8 mouse cellular contexts compared by ENCODE assay signal in the genomic region with DNA sequence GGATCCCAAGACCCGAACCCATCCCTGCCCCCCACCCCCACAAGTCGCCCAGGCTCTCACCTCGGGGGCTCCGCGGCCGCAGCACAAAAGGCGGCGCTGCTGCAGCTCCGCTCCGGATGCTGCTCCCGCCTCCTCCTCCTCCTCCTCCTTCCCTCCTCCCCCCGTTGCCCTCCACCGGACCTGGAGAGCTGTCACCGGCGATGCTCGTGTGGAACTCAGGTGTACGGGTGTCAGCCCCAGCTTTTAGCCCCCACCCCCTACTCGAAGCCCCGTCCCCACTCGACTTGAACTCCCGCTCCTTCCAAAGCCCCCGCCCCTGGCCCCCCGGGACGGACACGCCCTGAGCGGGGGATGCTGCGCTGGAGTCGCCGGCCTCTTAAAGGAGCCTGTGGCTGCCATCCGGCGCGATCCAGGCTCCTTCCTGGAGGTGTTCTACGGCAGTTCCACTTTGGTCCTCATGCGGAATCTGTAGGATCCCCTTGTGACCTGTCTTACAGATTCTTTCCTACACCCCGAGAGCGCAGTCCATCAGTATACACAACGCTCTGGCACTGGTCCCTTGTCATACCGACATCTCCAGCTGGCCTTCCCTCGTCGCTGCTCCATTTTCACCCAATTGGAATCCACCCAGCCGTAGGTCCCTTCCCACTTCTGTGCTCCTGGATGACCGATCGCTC. TPM values are rescaled to one million over a fixed set of nuclear protein-coding genes. Genes with fewer than 3 reads are reported as not detected.
DNase-seq lines count a peak whose midpoint lies in the region; ATAC-seq and TF ChIP-seq lines count a peak whose summit lies in the region.

Map3k12 (minus strand) TSS at position 337 of the 677 bp plus-strand sequence.

- H3K9me3 ChIP-seq in embryonic facial prominence, embryonic 15.5 days (replicated peaks) = no peaks in the 10 kb centered on the region
- H3K9me3 ChIP-seq in limb, embryonic 13.5 days = no peaks in the 10 kb centered on the region
- H3K9me3 ChIP-seq in midbrain, embryonic 16.5 days (replicated peaks; ENCODE audit: control insufficient read depth, low read length, poor library complexity, severe bottlenecking) = no peaks in the 10 kb centered on the region

- intact Hi-C loops in heart, adult 2 months (cut with DNase I) = loop anchor here (5.0 kb wide), 1 partner anchor 110 kb away; the partner anchor contains the start of gene Sp1

- H3K36me3 ChIP-seq in embryonic facial prominence, embryonic 15.5 days = peaks cover 16% of the 10 kb centered on the region
- no peaks in the 10 kb centered on the region for H3K36me3 ChIP-seq in heart, adult 2 months (ENCODE audit: control insufficient read depth, insufficient read depth, low read length)
- H3K36me3 ChIP-seq in limb, embryonic 13.5 days = peaks cover 16% of the 10 kb centered on the region
- H3K36me3 ChIP-seq in midbrain, embryonic 16.5 days (ENCODE audit: control insufficient read depth, insufficient read depth, low read length) = peaks cover 4% of the 10 kb centered on the region

- H3K9ac ChIP-seq in embryonic facial prominence, embryonic 15.5 days = peak within 1 kb of the TSS; percentile 50
- peak within 1 kb of the TSS; percentile 75 for H3K9ac ChIP-seq in heart, adult 2 months (ENCODE audit: low read depth, low read length)
- peak within 1 kb of the TSS; percentile 79 for H3K9ac ChIP-seq in limb, embryonic 13.5 days
- H3K9ac ChIP-seq in midbrain, embryonic 16.5 days (ENCODE audit: low read depth, low read length) = peak within 1 kb of the TSS; percentile 90

- H3K79me2 ChIP-seq in heart, adult 2 months (replicated peaks; ENCODE audit: control insufficient read depth, insufficient read depth, low read length) = no peaks in the 10 kb centered on the region

- peaks cover 49% of the 10 kb centered on the region for H3K4me1 ChIP-seq in embryonic facial prominence, embryonic 15.5 days
- H3K4me1 ChIP-seq in heart, adult 2 months (ENCODE audit: control insufficient read depth, insufficient read depth, low read length) = peaks cover 2% of the 10 kb centered on the region; the same call in 1 of the 2 replicates
- peaks cover 50% of the 10 kb centered on the region for H3K4me1 ChIP-seq in limb, embryonic 13.5 days
- H3K4me1 ChIP-seq in midbrain, embryonic 16.5 days (ENCODE audit: control insufficient read depth, insufficient read depth, low read length) = peaks cover 44% of the 10 kb centered on the region

- no peaks in the 10 kb centered on the region for H3K27me3 ChIP-seq in embryonic facial prominence, embryonic 15.5 days
- no peaks in the 10 kb centered on the region for H3K27me3 ChIP-seq in heart, adult 2 months (ENCODE audit: control insufficient read depth, insufficient read depth, low read length)
- H3K27me3 ChIP-seq in limb, embryonic 13.5 days = no peaks in the 10 kb centered on the region
- H3K27me3 ChIP-seq in midbrain, embryonic 16.5 days (ENCODE audit: control insufficient read depth, insufficient read depth, low read depth, low read length) = no peaks in the 10 kb centered on the region

- H3K27ac ChIP-seq in embryonic facial prominence, embryonic 15.5 days (replicated peaks) = peak within 1 kb of the TSS; percentile 100
- H3K27ac ChIP-seq in heart, adult 2 months = peak within 1 kb of the TSS; percentile 99
- peak within 1 kb of the TSS; percentile 99 for H3K27ac ChIP-seq in limb, embryonic 13.5 days
- H3K27ac ChIP-seq in midbrain, embryonic 16.5 days (ENCODE audit: low read length) = peak within 1 kb of the TSS; percentile 100

- peak; percentile 75 for DNase-seq in A20 (ENCODE audit: low read depth, low spot score)
- peak; percentile 80 to 87 for DNase-seq in adrenal gland, postnatal 36 days
- peak; percentile 85 to 87 for DNase-seq in heart, adult 2 months
- peak; percentile 56 to 63 for DNase-seq in kidney, adult 8-10 months
- peak; percentile 38 to 79 for DNase-seq in spleen, postnatal 4 days (ENCODE audit: low spot score in 2 of 2)

- H3K4me3 ChIP-seq in embryonic facial prominence, embryonic 15.5 days (replicated peaks) = peak within 1 kb of the TSS; percentile 63
- H3K4me3 ChIP-seq in heart, adult 2 months = peak within 1 kb of the TSS; percentile 61
- H3K4me3 ChIP-seq in limb, embryonic 13.5 days = peak within 1 kb of the TSS; percentile 67
- peak within 1 kb of the TSS; percentile 69 for H3K4me3 ChIP-seq in midbrain, embryonic 16.5 days (ENCODE audit: low read depth, low read length)

- no peak for ATAC-seq in embryonic facial prominence, embryonic 15.5 days (ENCODE audit: insufficient number of reproducible peaks, low FRiP score, low TSS enrichment, low read depth)
- no peak for ATAC-seq in limb, embryonic 13.5 days (ENCODE audit: low FRiP score, low read depth)
- ATAC-seq in midbrain, embryonic 16.5 days = peak; percentile 16; the same call in 1 of the 2 replicates

- H3K4me2 ChIP-seq in embryonic facial prominence, embryonic 15.5 days (replicated peaks) = peak within 1 kb of the TSS; percentile 95
- H3K4me2 ChIP-seq in limb, embryonic 13.5 days (replicated peaks) = peak within 1 kb of the TSS; percentile 88
- H3K4me2 ChIP-seq in midbrain, embryonic 16.5 days (ENCODE audit: low read length) = peak within 1 kb of the TSS; percentile 91

- 0 out of 2 replicates have a peak, but pooled peaks have one; percentile 20 for TF ChIP-seq EP300 in heart, adult 2 months (IDR thresholded peaks at IDR 0.05; ENCODE audit: insufficient read depth, low read depth, low read length)

- 0 out of 2 replicates have a peak, but pooled peaks have one; percentile 21 for TF ChIP-seq CTCF in heart, adult 2 months (IDR thresholded peaks at IDR 0.05)

- peak; percentile 30; the same call in 1 of the 2 replicates for TF ChIP-seq POLR2A in heart, adult 2 months (IDR thresholded peaks at IDR 0.05; ENCODE audit: insufficient read depth, low read depth, low read length)

- under 1% methylated on average over 43 of the region's 43 CpGs for WGBS in embryonic facial prominence, embryonic 15.5 days
- WGBS in heart, adult 2 months = under 1% methylated on average over 43 of the region's 43 CpGs
- WGBS in limb, embryonic 13.5 days = 1% methylated on average over 38 of the region's 43 CpGs
- WGBS in midbrain, embryonic 16.5 days = under 1% methylated on average over 39 of the region's 43 CpGs

RNA-seq across cellular contexts. Expression of gene Map3k12, which starts in this region (rescaled TPM):
- 1 to 10 TPM; 8.0 to 8.9 TPM for total RNA-seq in adrenal gland, postnatal 36 days (2021)
- polyA plus RNA-seq in embryonic facial prominence, embryonic 15.5 days (2015; fragmentation: Nextera tagmentation; extraction: Ambion mirVana) = 19.8 and 21.3 TPM in 2 replicates
- 1 to 10 TPM; 2.1 to 2.4 TPM for total RNA-seq in heart, adult 2 months (2021)
- 4.1 and 5.5 TPM in 2 replicates for polyA plus RNA-seq in heart, adult 2 months (2012; rRNA removed)
- 22.4 and 24.5 TPM in 2 replicates for polyA plus RNA-seq in limb, embryonic 13.5 days (2015; fragmentation: Nextera tagmentation; extraction: Ambion mirVana)
- 60.5 and 65.5 TPM in 2 replicates for polyA plus RNA-seq in midbrain, embryonic 16.5 days (2015; fragmentation: Nextera tagmentation; extraction: Ambion mirVana)
